Mouse (Mus musculus): ENCODE measurements around the gene Ube2i. TPM values are rescaled to one million over a fixed set of nuclear protein-coding genes. Genes with fewer than 3 reads are reported as not detected.

The Ube2i gene
- total and polyA plus RNA-seq, 3 experiments, result 69.7 to 90.3 (median 88.3) TPM

GRCm38 (mm10) chr17:25219492-25220295 lies 54.7 kb downstream of the Ube2i start:
- WGBS, result 91% methylated on average over 15 of the region's 15 CpGs
- 0 out of 2 replicates have a peak, but pooled peaks cover 4% of the 10 kb centered on the region for H3K4me1 ChIP-seq (ENCODE audit: control insufficient read depth, insufficient read depth, low read length)
- no peaks in the 10 kb centered on the region for H3K27me3 ChIP-seq (ENCODE audit: control insufficient read depth, insufficient read depth, low read length)
- no peaks in the 10 kb centered on the region for H3K36me3 ChIP-seq (ENCODE audit: control insufficient read depth, insufficient read depth, low read length)
- no peak for DNase-seq
- intact Hi-C loops (cut with DNase I), result no loop called here
- no peak overlapping the region for H3K9ac ChIP-seq (ENCODE audit: low read depth, low read length)
- TF ChIP-seq POLR2A (IDR thresholded peaks at IDR 0.05; ENCODE audit: insufficient read depth, low read depth, low read length), result no peak
- no peak for TF ChIP-seq EP300 (IDR thresholded peaks at IDR 0.05; ENCODE audit: insufficient read depth, low read depth, low read length)
- no peak for TF ChIP-seq CTCF (IDR thresholded peaks at IDR 0.05)
- no peaks in the 10 kb centered on the region; the same call in 1 of the 2 replicates for H3K79me2 ChIP-seq (replicated peaks; ENCODE audit: control insufficient read depth, insufficient read depth, low read length)
- no peak overlapping the region for H3K27ac ChIP-seq
- H3K4me3 ChIP-seq, result no peak overlapping the region

DNA sequence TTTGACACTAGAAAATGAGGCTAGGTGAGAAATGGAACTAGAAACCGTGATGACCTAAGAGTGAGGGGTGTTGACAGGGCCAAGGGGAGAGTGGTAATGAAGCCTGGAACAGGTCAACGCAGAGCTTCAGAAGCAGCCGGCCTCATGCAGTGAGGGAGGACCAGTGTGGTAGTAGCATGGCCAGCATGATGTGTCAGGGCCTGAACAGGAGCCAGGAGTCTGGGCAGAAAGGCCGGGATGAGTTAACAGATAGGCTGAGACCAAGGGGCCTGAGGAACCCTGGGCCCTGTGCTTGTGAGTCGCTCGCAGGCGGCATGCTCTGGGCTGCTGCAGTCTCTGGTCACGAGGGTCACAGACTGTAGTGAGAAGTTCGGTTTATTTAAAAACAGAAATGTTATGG lies 55.5 kb downstream of the Ube2i start:
- no peak for TF ChIP-seq EP300 (IDR thresholded peaks at IDR 0.05; ENCODE audit: insufficient read depth, low read depth, low read length)
- TF ChIP-seq POLR2A (IDR thresholded peaks at IDR 0.05; ENCODE audit: insufficient read depth, low read depth, low read length), result no peak
- TF ChIP-seq CTCF (IDR thresholded peaks at IDR 0.05), result no peak
- Histone ChIP-seq H3K9ac (ENCODE audit: low read depth, low read length) (no peak overlapping the region), H3K79me2 (replicated peaks; ENCODE audit: control insufficient read depth, insufficient read depth, low read length) (no peaks in the 10 kb centered on the region; the same call in 1 of the 2 replicates), H3K36me3 (ENCODE audit: control insufficient read depth, insufficient read depth, low read length) (no peaks in the 10 kb centered on the region), H3K27ac (no peak overlapping the region), H3K4me3 (no peak overlapping the region), H3K27me3 (ENCODE audit: control insufficient read depth, insufficient read depth, low read length) (no peaks in the 10 kb centered on the region), H3K4me1 (ENCODE audit: control insufficient read depth, insufficient read depth, low read length) (0 out of 2 replicates have a peak, but pooled peaks cover 4% of the 10 kb centered on the region)
- WGBS, result 83% methylated on average over 9 of the region's 9 CpGs
- intact Hi-C loops (cut with DNase I), result no loop called here
- DNase-seq, result no peak

DNA sequence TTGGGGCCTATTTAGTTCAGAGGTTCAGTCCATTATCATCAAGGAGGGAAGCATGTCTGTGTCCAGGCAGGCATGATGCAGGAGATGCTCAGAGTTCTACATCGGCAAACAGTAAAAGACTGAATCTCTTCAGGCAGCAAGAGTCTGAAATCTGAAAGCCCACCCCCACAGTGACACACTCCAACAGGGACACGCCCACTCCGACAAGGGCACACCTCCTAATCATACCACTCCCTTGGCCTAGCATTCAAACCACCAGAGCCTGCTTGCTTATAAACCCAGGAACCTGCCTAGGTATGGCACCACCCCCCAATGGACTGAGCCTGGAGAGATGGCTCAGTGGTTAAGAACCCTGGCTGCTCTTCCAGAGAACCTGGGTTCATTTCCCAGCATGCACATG lies 59.0 kb downstream of the Ube2i start:
- no peaks in the 10 kb centered on the region; the same call in 1 of the 2 replicates for H3K79me2 ChIP-seq (replicated peaks; ENCODE audit: control insufficient read depth, insufficient read depth, low read length)
- intact Hi-C loops (cut with DNase I), result no loop called here
- 84% methylated on average over 3 of the region's 3 CpGs for WGBS
- no peak for DNase-seq
- no peaks in the 10 kb centered on the region for H3K36me3 ChIP-seq (ENCODE audit: control insufficient read depth, insufficient read depth, low read length)
- no peak overlapping the region for H3K27ac ChIP-seq
- peaks cover 5% of the 10 kb centered on the region for H3K4me1 ChIP-seq (ENCODE audit: control insufficient read depth, insufficient read depth, low read length)
- H3K27me3 ChIP-seq (ENCODE audit: control insufficient read depth, insufficient read depth, low read length), result no peaks in the 10 kb centered on the region
- no peak overlapping the region for H3K4me3 ChIP-seq
- H3K9ac ChIP-seq (ENCODE audit: low read depth, low read length), result no peak overlapping the region
- TF ChIP-seq CTCF (IDR thresholded peaks at IDR 0.05), result no peak
- TF ChIP-seq EP300 (IDR thresholded peaks at IDR 0.05; ENCODE audit: insufficient read depth, low read depth, low read length), result no peak
- no peak for TF ChIP-seq POLR2A (IDR thresholded peaks at IDR 0.05; ENCODE audit: insufficient read depth, low read depth, low read length)

Small RNAs within 50 kb of the gene (microRNA-seq; reads per million reads assigned to microRNA genes)
- 1.1 to 2.3 reads per million in 2 experiments for gene Mir3547

Other genes with a start within 250 kb of the Ube2i start
- 10 to 100 TPM; 40.0 to 45.1 TPM for gene Tmem204, start 191.0 kb downstream of the Ube2i start, total RNA-seq (2021)
- gene Tmem204, start 191.0 kb downstream of the Ube2i start, polyA plus RNA-seq (2012; rRNA removed), result 77.3 and 82.0 TPM in 2 replicates
- gene Telo2, start 158.7 kb downstream of the Ube2i start, total RNA-seq (2021), result 10 to 100 TPM; 12.1 to 13.5 TPM
- 12.7 and 15.5 TPM in 2 replicates for gene Telo2, start 158.7 kb downstream of the Ube2i start, polyA plus RNA-seq (2012; rRNA removed)
- 1 to 10 TPM; 5.4 to 5.8 TPM for gene Ptx4, start 153.9 kb downstream of the Ube2i start, total RNA-seq (2021)
- 0.16 and 0.26 TPM in 2 replicates for gene Ptx4, start 153.9 kb downstream of the Ube2i start, polyA plus RNA-seq (2012; rRNA removed)
- gene Clcn7, start 141.2 kb downstream of the Ube2i start, total RNA-seq (2021), result 10 to 100 TPM; 25.4 to 28.5 TPM
- 24.6 and 31.3 TPM in 2 replicates for gene Clcn7, start 141.2 kb downstream of the Ube2i start, polyA plus RNA-seq (2012; rRNA removed)
- gene Ccdc154, start 112.2 kb downstream of the Ube2i start, total RNA-seq (2021), result not detected
- gene Ccdc154, start 112.2 kb downstream of the Ube2i start, polyA plus RNA-seq (2012; rRNA removed), result 0.06 TPM in 1 of 2 replicates, not detected in the other
- not detected for gene Gm38655, start 99.2 kb downstream of the Ube2i start, total RNA-seq (2021)
- 0.29 TPM in 1 of 2 replicates, not detected in the other for gene Gm38655, start 99.2 kb downstream of the Ube2i start, polyA plus RNA-seq (2012; rRNA removed)
- 10 to 100 TPM; 20.8 to 22.2 TPM for gene BC003965, start 90.1 kb downstream of the Ube2i start, total RNA-seq (2021)
- gene BC003965, start 90.1 kb downstream of the Ube2i start, polyA plus RNA-seq (2012; rRNA removed), result 12.1 and 18.6 TPM in 2 replicates
- 1 to 10 TPM; 7.4 to 7.5 TPM for gene Unkl, start 86.2 kb downstream of the Ube2i start, total RNA-seq (2021)
- gene Unkl, start 86.2 kb downstream of the Ube2i start, polyA plus RNA-seq (2012; rRNA removed), result 6.6 and 9.1 TPM in 2 replicates
- 10 to 100 TPM; 13.6 to 16.1 TPM for gene Gnptg, start 34.5 kb downstream of the Ube2i start, total RNA-seq (2021)
- 18.0 and 19.5 TPM in 2 replicates for gene Gnptg, start 34.5 kb downstream of the Ube2i start, polyA plus RNA-seq (2012; rRNA removed)
- gene Tsr3, start 34.5 kb downstream of the Ube2i start, total RNA-seq (2021), result 1 to 10 TPM; 6.9 to 8.2 TPM
- gene Tsr3, start 34.5 kb downstream of the Ube2i start, polyA plus RNA-seq (2012; rRNA removed), result 7.1 TPM in 2 replicates
- gene Baiap3, start 18.3 kb downstream of the Ube2i start, total RNA-seq (2021), result under 1 TPM; 0.32 to 0.39 TPM
- 0.79 and 1.5 TPM in 2 replicates for gene Baiap3, start 18.3 kb downstream of the Ube2i start, polyA plus RNA-seq (2012; rRNA removed)
- gene Prss34, start 23.8 kb upstream of the Ube2i start, total RNA-seq (2021), result under 1 TPM; 0.21 to 0.36 TPM
- 0.14 and 0.35 TPM in 2 replicates for gene Prss34, start 23.8 kb upstream of the Ube2i start, polyA plus RNA-seq (2012; rRNA removed)
- gene Prss28, start 34.0 kb upstream of the Ube2i start, total RNA-seq (2021), result not detected
- not detected in 2 replicates for gene Prss28, start 34.0 kb upstream of the Ube2i start, polyA plus RNA-seq (2012; rRNA removed)
- gene Prss29, start 44.0 kb upstream of the Ube2i start, total RNA-seq (2021), result not detected
- not detected in 2 replicates for gene Prss29, start 44.0 kb upstream of the Ube2i start, polyA plus RNA-seq (2012; rRNA removed)
- under 1 TPM; 0.70 to 0.82 TPM for gene Tpsab1, start 70.9 kb upstream of the Ube2i start, total RNA-seq (2021)
- gene Tpsab1, start 70.9 kb upstream of the Ube2i start, polyA plus RNA-seq (2012; rRNA removed), result 0.12 and 0.31 TPM in 2 replicates
- gene Tpsb2, start 91.7 kb upstream of the Ube2i start, total RNA-seq (2021), result 1 to 10 TPM; 1.4 to 2.5 TPM
- gene Tpsb2, start 91.7 kb upstream of the Ube2i start, polyA plus RNA-seq (2012; rRNA removed), result 6.3 and 8.2 TPM in 2 replicates
- not detected for gene Tpsg1, start 94.7 kb upstream of the Ube2i start, total RNA-seq (2021)
- 0.47 and 0.61 TPM in 2 replicates for gene Tpsg1, start 94.7 kb upstream of the Ube2i start, polyA plus RNA-seq (2012; rRNA removed)
- gene Cacna1h, start 159.2 kb upstream of the Ube2i start, total RNA-seq (2021), result 1 to 10 TPM; 4.5 to 5.5 TPM
- 20.4 and 23.2 TPM in 2 replicates for gene Cacna1h, start 159.2 kb upstream of the Ube2i start, polyA plus RNA-seq (2012; rRNA removed)
- not detected for gene Tekt4, start 180.0 kb upstream of the Ube2i start, total RNA-seq (2021)
- gene Tekt4, start 180.0 kb upstream of the Ube2i start, polyA plus RNA-seq (2012; rRNA removed), result 0.61 and 1.2 TPM in 2 replicates
- gene Sstr5, start 222.7 kb upstream of the Ube2i start, total RNA-seq (2021), result not detected
- gene Sstr5, start 222.7 kb upstream of the Ube2i start, polyA plus RNA-seq (2012; rRNA removed), result not detected in 2 replicates